Mouse (Mus musculus) frontal cortex, adult 2 months (tissue): ENCODE results near the gene Coq2. TPM values are rescaled to one million over a fixed set of nuclear protein-coding genes. Genes with fewer than 3 reads are reported as not detected.

Experiments used
- DNase-seq, 2 experiments: peaks; one replicate each; pipeline ENCODE4 v3.0.0; 2022; ENCODE audit warnings: low spot score in 1 of 2; ENCODE audit errors: extremely low spot score in 1 of 2
- polyA plus RNA-seq: library from polyadenylated mRNA; depleted of rRNA; stranded (reverse); fragments of >200 nt; gene quantifications from 2 replicates; pipeline ENCODE4 v1.2.3, GENCODE M21; 2012; rRNA removed

The Coq2 gene
- polyA plus RNA-seq = 137 and 149 TPM in 2 replicates

DNA sequence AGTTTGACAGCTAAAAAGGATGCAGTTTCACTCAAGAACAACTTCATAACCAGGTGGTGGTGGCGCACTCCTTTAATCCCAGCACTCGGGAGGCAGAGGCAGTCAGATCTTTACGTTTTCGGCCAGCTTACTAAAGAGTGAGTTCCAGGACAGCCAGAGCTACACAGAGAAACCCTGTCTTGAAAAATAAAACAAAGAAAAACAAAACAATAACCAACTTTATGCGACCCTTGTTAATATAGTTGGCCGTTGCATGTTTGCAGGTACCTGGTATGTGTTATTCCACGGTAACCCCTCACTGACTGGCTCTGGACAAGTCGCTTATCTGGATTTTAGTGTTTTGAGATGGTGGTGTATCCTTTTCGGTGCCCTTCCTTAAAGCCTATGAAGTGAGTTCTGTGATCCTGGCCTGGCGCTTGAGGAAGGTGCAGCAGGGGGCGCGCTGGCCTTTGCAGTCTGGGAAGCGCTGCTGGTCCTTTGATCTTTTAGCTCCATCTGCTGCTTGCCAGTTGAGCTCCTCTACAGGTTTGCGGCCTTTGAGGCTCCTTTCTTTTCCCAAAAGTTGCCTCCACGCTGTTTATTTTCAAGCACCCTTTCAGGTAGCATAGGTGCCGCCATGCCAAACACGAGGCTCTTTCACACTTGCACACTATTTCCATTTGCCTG is at the start of gene Coq2:
TSS of gene Coq2 (minus strand) at position 430 of the 666 bp plus-strand sequence.
- peak; percentile 55 to 82 for DNase-seq

DNA sequence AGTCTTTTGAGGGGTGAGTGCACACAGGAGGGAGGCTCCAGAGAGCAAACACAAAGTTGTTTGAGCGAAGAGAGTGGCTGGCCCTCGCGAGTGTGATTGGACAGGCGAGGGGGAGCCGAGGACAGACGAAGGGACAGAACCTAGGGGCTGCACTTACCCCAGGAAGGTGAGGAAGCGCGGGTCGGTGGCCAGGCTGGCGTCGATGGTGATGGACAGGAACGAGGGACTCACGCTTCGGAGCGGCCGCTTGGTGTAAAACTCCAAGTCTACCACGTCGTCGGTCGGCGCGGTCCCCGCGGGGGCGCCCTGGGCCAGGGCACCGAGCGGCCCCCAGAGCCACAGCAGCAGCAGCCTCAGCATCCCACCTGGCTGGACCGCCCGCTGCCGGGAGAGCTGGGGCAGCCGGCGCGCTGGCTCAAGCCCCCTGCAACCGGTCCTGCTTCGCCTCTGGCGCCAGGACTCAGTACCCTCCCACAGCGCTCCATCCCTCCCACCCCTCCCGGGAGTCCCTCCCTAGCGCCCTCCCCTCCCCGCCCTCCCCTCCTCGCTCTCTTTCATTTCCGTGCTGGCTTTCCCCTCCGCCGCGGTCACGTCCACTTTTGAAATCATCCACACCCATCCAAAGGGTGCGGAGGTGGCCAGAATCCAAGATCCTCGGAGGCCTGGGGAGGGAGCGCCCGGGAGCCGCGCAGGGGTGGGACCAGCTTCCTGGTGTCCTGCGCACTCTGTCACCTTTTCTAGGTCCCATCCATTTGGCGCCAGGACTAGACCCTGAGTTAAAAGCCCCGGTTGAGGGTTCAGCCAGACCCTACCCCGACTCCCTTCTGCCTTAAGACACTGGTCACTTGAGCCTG is 44.5 kb upstream of the Coq2 start, which contains the start of gene Hpse:
TSS of gene Hpse (minus strand) at position 482 of the 854 bp plus-strand sequence.
- DNase-seq = peak in 1 of 2 experiments; percentile 10

DNA sequence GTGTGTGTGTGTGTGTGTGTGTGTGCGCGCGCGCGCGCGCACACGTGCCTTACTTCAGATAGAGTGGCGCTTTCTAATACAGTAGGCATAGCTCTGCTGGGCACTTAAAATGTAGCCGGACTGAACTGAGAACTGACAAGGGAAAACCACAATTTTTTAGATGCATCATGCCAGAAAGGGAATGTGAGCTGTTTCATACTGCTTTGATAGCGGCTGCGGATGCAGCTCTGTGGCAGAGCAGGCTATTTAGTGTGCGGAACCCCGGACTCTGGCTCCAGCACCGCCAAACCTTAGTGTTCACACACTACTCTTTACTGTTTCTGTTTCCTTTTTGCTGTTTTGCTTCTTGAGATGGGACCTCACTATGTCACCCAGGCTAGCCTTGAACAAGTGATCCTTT is 41.8 kb upstream of the Coq2 start:
- no peak for DNase-seq

DNA sequence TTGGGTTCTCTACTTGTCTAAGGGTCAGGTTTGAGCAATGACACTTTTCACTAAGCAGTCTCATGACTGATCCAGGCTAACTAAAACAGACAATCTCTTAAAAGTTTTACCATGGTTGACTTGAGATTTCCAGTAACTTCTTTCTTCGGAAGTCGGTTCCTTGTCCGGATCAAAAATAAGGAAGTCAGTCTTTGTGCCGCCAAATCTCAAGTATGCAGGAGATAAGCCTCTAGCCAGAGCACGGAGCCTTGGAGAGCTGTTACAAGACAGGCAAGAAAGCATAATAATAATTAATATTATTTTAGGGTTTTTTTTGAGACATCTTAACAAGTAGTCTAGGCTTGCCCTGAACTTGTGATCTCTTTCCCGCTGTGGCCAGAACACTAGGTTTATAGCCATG is 36.3 kb upstream of the Coq2 start:
- DNase-seq = no peak

DNA sequence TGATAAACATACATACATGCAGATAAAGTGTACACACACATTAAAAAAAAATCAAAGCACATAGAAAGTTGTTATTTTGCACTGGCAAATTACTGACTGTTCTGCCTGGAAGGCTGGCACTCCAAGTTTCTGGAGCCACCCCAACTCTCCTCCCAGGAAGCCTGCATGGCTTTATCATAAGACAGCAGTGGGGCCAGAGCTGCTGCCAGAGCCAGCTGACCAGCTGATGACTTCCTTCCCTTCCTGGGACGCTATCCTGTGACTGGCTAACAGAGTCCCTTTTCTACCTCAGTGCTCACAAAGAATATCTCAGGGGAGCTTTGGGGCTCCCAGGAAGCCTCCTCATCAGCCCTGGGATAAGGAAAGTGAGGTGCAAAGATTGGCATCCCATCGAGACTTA is 35.1 kb upstream of the Coq2 start:
- no peak for DNase-seq

DNA sequence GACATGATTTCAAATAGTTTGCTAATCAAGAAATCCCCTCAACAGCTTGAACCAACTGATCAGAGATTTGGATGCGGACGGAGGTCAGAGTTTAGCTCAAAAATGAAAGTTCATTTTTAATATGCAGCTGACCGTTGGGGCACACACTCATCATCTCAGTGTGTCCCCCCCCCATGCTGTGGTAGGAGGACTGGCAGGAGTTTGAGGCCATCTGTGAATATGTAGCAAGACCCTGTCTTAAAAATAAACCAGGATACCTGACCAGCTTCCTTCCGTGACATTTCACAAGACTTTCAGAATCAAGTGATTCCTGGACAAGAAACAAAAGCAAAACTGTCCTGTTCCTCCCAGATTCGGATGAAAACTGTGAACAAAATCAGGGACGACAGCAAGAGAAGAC is 34.1 kb upstream of the Coq2 start:
- no peak for DNase-seq

DNA sequence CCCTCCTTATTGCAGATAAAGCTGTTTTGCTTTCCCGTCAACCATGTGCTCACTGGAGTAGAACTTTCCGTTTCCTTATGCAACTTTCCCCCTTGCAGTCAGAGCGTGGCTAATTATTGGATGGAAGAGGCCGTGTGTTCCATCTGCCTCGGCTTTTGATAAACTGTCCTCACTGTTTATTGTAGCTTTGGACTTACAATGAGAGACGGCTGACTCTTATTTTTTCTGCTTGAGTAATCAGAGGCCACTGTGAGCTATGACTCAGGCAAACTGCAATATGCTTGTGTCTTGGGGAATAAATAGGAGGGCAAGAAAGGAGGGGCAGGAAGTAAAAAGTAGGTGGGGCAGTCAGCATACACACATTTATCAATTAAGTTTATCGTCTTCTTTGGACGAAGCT is 31.7 kb upstream of the Coq2 start:
- DNase-seq = no peak

DNA sequence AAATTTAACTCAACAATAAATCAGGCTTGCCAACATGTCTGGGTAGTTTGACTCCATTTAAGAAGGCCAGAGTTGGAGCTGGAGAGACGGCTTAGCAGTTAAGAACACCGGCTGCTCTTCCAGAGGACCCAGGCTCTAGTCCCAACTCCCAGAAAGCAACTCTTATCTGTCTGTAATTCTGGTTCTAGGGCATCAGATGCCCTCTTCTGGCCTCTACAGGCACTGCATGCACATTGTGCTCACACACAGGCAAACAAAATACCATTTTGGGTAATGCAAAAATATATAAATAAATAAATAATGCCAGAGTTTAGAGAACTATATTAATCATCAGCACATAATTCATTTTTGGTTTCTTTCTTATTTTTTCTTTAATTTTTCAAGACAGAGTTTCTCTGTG is 29.3 kb upstream of the Coq2 start:
- no peak for DNase-seq

DNA sequence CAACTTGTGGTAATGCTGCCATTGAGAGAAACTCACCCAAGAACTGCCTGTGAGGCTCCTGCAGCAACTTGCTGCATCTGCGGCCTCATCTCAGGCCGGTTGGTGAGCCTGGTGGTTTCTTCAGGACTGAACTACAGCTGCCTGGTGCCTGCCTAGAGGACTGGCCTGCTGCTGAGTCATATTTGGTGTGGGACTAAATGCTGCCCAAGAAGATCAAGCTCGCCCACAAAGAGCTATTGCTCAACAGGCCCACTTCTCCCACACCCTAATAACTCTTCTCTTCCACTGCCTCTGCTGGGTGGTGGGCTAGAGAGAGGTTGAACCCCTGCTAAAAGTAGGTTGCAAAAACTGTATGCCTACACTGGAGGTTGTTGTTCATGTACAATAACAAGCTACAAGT is 27.4 kb upstream of the Coq2 start:
- DNase-seq = no peak

DNA sequence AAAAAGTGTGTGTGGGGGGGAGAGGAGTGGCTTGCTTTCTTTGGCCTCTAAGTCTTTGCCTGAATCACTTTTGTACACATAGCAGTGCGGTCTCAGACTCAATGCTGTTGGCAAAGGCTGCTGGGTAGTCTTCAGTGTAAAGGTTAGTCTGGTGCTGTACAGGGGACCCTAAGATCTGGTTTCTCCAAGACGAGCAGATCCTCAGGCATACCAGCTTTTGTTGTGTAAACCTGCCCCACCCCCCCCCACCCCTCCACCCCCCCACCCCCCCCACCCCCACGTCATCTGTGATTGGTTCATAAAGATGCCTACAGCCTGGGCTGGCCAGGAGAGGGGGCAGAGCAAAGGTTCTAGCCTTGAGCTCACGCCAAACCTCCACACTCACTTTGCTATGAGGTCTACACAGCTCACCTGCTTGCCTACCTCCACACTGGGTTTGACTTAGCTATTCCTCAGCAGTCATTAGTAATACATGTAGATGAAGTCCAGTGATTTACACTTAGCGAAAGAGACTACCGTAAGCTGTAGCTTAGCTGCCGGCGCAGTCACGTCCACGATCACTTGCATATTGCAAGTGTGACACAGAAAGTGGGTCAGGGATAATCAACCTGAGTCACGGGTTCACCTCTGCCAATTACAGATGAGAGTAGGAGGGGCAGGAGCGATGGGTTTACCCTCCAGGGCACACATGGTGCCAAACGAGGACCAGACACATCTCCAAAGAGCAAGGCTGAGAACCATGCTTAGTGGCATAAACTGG is 26.1 kb upstream of the Coq2 start:
- no peak for DNase-seq

DNA sequence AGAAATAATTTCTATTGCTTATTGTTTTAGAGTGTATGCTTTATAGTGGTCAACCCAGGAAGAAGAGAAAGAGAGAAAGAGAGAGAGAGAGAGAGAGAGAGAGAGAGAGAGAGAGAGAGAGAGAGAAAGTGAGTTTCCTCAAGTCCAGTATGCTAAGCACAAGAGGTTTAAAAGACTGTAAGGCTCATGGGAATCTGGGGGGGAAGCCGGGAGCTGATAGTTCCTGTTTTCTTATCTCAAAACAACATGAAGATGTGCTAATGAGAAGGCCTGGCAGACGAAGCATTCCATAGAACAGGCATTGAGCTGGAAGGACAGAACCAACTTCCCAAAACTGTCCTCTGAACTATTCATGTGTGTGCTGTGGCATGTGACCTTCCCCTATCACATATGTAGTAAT is 22.9 kb upstream of the Coq2 start:
- no peak for DNase-seq

DNA sequence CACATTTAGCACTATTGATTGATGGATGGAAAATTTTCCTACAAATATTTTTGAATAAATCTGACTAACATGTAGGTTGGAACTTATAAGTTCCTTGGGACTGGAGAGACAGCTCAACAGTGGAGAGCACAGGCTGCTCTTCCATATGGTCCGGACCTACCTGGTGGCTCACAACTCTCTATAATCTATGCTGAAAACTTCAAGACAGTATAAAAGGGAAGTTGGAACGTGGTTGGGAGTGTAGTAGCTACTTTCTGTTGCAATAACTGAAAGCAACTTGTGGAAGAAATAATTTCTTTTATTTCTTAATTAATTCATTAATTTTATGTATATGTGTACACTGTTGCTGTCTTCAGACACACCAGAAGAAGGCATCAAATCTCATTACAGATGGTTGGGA is 22.5 kb upstream of the Coq2 start:
- no peak for DNase-seq

DNA sequence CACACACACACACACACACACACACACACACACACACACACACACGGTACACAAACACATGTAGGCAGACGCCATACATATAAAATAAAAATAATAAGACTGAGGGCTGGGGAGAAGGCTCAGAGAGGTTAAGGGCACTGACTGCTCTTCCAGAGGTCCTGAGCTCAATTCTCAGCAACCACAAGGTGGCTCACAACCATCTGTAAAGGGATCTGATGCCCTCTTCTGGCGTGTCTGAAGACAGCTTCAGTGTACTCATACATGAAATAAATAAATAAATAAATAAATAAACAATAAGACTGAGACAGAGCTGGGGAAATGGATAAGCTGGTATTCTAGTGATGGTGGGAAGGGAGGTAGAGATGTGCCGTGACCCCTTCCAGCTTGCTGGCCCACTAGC is 10.7 kb upstream of the Coq2 start:
- DNase-seq = no peak

DNA sequence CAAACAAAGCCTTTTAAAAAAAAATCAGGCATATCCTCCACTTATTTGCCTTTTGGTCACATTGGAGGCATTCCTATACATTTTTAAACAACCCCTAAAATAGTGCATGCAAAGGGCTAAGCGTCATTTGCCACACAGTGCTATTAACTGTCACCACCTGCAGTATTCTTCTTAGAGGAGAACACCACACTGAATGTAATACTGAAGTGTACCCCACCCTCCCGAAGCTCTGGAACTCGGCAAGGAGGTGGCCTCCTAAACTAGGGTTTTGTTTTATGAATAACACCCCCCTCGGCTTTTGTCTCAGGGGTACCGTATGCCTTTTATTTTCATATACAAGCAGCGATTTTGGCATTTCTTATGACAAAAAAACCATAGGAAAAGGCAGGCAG is 5.6 kb upstream of the Coq2 start:
- DNase-seq = no peak

DNA sequence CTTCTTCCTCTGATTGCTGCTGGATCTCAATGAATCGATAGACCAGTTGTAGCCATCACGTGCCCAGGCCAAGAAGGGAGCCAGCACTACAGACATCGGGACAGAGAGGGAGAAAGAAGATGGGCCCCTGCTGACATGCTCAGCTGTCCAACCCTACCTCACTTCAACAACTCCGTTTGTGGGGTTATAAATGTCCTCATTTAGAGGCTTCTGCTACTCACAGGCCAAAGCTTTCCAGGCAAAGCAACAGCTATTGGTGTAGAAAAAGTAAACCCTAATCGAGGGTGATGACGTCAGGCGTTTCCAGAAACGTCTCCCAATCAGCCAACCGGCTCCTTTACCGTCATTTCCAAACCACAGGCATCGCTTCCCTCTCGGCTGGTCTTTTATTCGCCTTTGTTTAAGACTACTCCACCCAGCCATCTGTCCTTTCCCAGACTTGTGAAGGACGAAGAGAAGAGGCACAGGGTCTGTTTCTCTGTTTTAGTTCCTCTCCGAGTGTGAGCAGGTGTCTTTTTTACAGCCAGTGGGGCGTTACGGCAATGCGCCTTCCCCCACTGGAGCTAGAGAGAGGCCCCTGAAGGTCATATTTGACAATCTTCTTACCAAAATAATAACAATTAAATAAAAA is 5.1 kb upstream of the Coq2 start:
- no peak for DNase-seq

DNA sequence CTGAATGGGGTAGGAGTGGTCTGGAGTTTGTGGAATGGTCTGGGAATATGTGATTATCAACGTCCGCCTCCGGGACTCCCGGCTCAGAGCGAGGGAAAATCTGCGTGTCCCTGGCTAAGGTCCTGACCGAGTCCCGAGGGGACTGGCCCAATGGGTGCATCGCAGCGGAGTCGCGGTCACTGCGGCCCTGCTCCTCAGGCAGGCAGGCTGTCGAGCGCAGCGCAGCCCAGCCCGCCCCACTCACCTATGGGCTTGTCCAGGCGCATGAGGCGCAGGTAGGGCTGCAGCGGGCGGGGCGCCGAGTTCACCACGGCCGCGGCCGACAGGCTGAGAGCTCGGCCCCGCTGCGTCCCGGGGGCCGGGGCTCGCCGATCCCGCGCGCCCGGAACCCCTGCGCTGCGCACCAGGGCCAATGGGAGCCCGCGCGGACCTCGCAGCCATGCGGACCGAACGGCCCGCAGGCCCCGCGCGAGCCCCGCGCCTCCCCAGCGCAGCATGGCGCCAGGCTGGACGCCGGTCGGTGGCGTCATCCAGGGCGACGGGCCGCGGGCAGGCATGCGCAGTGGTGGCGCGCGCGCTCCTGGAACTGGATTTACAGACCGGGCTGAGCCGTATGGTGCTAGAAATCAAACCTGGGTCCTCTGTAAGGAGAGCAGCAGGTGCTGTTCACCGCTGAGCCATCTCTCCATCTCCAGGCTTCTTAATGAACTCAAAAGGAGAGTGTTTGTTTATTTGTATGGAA is 1.0 kb downstream of the Coq2 start:
- peak; percentile 66 to 90 for DNase-seq

DNA sequence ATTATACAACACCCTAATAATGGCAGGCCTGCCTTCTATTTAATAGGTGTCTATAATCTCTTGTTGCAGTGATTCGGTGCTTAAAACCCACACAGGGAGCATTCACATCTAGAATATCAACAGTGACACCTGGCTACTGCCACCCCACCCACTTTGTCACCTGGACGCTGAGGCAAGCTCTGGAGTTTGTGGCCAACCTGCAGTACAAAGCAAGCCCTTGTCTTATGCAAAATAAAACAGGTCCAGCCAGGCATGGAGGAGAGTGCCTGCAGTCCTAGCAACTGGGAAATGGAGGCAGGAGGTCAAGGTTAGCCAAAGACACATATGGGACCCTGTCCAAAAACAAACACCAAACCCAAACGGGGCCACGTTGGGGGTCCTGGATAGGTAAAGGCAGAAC is 2.5 kb downstream of the Coq2 start:
- no peak for DNase-seq

DNA sequence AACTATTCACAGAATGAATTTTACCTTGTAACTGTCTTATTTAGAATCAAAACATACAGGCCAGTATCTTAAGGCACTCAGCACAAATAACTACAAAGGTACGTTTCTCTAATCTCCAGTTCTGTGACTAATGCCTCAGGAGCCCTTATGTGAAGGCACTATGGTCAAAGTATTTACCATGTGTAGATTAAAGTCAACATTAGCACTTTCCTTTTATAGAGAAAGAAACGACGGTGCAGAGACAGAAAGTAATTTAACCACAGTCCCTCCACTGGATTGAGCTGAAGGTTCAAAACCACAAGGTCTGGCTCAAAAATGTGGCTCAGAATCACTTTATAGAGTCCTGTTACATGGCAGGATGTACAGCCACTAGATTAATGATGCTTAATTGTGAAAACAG is 3.0 kb downstream of the Coq2 start:
- DNase-seq = no peak

DNA sequence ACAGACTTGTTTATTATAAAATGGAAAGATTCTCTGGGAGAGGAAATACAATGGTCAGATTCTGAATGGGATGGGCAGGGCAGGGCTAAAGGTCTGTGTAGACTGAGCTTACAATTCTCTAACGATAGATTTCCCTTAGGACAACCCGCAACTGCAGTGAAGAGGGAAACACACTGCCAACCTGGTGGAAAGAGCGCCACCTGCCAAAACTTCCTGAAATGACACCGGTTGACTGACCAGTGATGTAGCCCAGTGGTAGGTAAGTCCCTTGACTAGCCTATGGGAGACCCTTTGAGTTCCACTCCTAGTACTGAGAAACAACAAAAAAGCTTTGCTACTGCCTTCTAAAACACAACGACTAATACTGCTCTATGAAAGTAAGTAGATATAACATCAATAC is 3.5 kb downstream of the Coq2 start:
- peak in 1 of 2 experiments; percentile 66 for DNase-seq

DNA sequence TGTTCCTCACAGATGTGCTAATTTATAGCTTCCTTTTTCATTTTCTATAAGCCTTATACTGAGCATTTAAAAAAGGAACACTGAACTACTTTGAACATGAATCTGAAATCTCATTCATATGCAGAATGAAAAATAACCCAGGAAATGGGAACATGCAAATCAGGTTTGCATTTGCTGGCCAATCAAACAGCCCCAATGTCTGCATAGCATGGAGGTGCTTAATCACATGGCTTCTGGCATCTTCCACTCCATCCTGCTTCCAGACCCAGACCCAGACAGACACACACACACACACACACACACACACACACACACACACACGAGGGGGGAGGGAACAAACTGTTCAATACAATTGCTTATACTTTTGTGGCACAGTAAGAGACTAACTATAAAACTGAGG is 8.0 kb downstream of the Coq2 start:
- DNase-seq = no peak
